Mouse (Mus musculus): ENCODE results near the gene Gm21897.
"Not testable (repeated sequence)": the region's sequence is repeated elsewhere in the genome, so short reads cannot be mapped to it uniquely, and the experiment has no call there.

Gene Gm21897

GRCm38 (mm10) chr16:15317158-15317557, at the start of gene Gm21897:
Gene Gm21897, plus strand, starts transcription at chr16:15317458.
- not testable (repeated sequence) for DNase-seq (ENCODE audit: low spot score in 2 of 2)

GRCm38 (mm10) chr16:15272291-15272690, 45.0 kb upstream of the Gm21897 start:
- DNase-seq (ENCODE audit: low spot score in 2 of 2), result no peak

- no peak for DNase-seq (ENCODE audit: low spot score in 2 of 2)
Measured at GRCm38 (mm10) chr16:15277461-15277860, 39.8 kb upstream of the Gm21897 start.

- DNase-seq (ENCODE audit: low spot score in 2 of 2), result no peak
Measured at GRCm38 (mm10) chr16:15293041-15293440, 24.2 kb upstream of the Gm21897 start.

- DNase-seq (ENCODE audit: low spot score in 2 of 2), result no peak
Measured at GRCm38 (mm10) chr16:15294289-15294688, 23.0 kb upstream of the Gm21897 start.

GRCm38 (mm10) chr16:15294911-15295659, 22.2 kb upstream of the Gm21897 start:
- DNase-seq (ENCODE audit: low spot score in 2 of 2), result no peak

GRCm38 (mm10) chr16:15334526-15334925, 17.3 kb downstream of the Gm21897 start:
- no peak for DNase-seq (ENCODE audit: low spot score in 2 of 2)

GRCm38 (mm10) chr16:15339051-15339450, 21.8 kb downstream of the Gm21897 start:
- DNase-seq (ENCODE audit: low spot score in 2 of 2), result no peak

- no peak for DNase-seq (ENCODE audit: low spot score in 2 of 2)
Measured at GRCm38 (mm10) chr16:15346045-15346444, 28.8 kb downstream of the Gm21897 start.

GRCm38 (mm10) chr16:15349381-15349780, 32.1 kb downstream of the Gm21897 start:
- no peak for DNase-seq (ENCODE audit: low spot score in 2 of 2)

- DNase-seq (ENCODE audit: low spot score in 2 of 2), result no peak
Measured at GRCm38 (mm10) chr16:15351301-15351700, 34.0 kb downstream of the Gm21897 start.

- DNase-seq (ENCODE audit: low spot score in 2 of 2), result no peak
Measured at GRCm38 (mm10) chr16:15352320-15352719, 35.1 kb downstream of the Gm21897 start.

GRCm38 (mm10) chr16:15354901-15355300, 37.6 kb downstream of the Gm21897 start:
- DNase-seq (ENCODE audit: low spot score in 2 of 2), result no peak

GRCm38 (mm10) chr16:15355339-15355738, 38.1 kb downstream of the Gm21897 start:
- DNase-seq (ENCODE audit: low spot score in 2 of 2), result no peak

- DNase-seq (ENCODE audit: low spot score in 2 of 2), result no peak
Measured at GRCm38 (mm10) chr16:15357766-15358165, 40.5 kb downstream of the Gm21897 start.

GRCm38 (mm10) chr16:15359110-15359782, 42.0 kb downstream of the Gm21897 start:
- DNase-seq (ENCODE audit: low spot score in 2 of 2), result no peak

GRCm38 (mm10) chr16:15360825-15361224, 43.6 kb downstream of the Gm21897 start:
- DNase-seq (ENCODE audit: low spot score in 2 of 2), result no peak
